Mouse (Mus musculus) ES-Bruce4 (cell line): Measurements from ENCODE around the gene Pih1d1. TPM values are rescaled to one million over a fixed set of nuclear protein-coding genes. Genes with fewer than 3 reads are reported as not detected.

ENCODE experiments used
- H3K27ac ChIP-seq: 2 replicates; pipeline ENCODE4 v1.5.1; 2012; ENCODE audit warnings: low read length, inconsistent platforms; ENCODE audit not compliant: insufficient read depth
- H3K27me3 ChIP-seq: 2 replicates; pipeline ENCODE4 v1.6.1; 2012; ENCODE audit warnings: mild to moderate bottlenecking, low read length, inconsistent platforms; ENCODE audit not compliant: control insufficient read depth, poor library complexity, insufficient read depth, severe bottlenecking
- H3K36me3 ChIP-seq: 2 replicates; pipeline ENCODE4 v1.6.1; 2012; ENCODE audit warnings: inconsistent platforms, mild to moderate bottlenecking, low read length, moderate library complexity; ENCODE audit not compliant: control insufficient read depth, poor library complexity, insufficient read depth, severe bottlenecking
- H3K4me1 ChIP-seq: one replicate; pipeline ENCODE4 v1.8.1; 2011; ENCODE audit warnings: low read length; ENCODE audit not compliant: control insufficient read depth, insufficient read depth
- H3K4me3 ChIP-seq: 2 replicates; pipeline ENCODE4 v1.5.1; 2011; ENCODE audit warnings: low read depth, mild to moderate bottlenecking, low read length
- H3K9ac ChIP-seq: 2 replicates; pipeline ENCODE4 v1.6.1; 2012; ENCODE audit warnings: low read depth, mild to moderate bottlenecking, inconsistent platforms; ENCODE audit not compliant: poor library complexity, severe bottlenecking
- H3K9me3 ChIP-seq: replicated peaks from 2 replicates; pipeline ENCODE4 v1.6.1; 2012; ENCODE audit warnings: mild to moderate bottlenecking, low read length, inconsistent platforms; ENCODE audit not compliant: control insufficient read depth, poor library complexity, insufficient read depth, severe bottlenecking
- CTCF ChIP-seq: IDR thresholded peaks from one replicate; pipeline ENCODE4 v1.8.1; 2011; ENCODE audit warnings: low read depth, low read length
- EP300 ChIP-seq: IDR thresholded peaks from 2 replicates; pipeline ENCODE4 v1.6.1; 2011; ENCODE audit warnings: low read depth, low read length; ENCODE audit not compliant: insufficient read depth
- POLR2A ChIP-seq: IDR thresholded peaks from one replicate; pipeline ENCODE4 v1.8.1; 2011; ENCODE audit warnings: low read length; ENCODE audit not compliant: insufficient read depth
- polyA plus RNA-seq: library from polyadenylated mRNA; stranded (reverse); fragments of >200 nt; gene quantifications from 2 replicates; pipeline ENCODE4 v1.2.4, GENCODE M21; 2011; ENCODE audit warnings: low read depth; ENCODE audit not compliant: missing spikeins, insufficient read depth, insufficient read length

Gene Pih1d1
- polyA plus RNA-seq, 1 experiment = 38.5 TPM

GRCm38 (mm10) chr7:45164833-45165232 lies 10.7 kb downstream of the Pih1d1 start:
- Histone ChIP-seq H3K27me3 (peaks cover 1% of the 10 kb centered on the region; the same call in 1 of the 2 replicates), H3K4me3 (no peak overlapping the region), H3K9me3 (peaks cover 4% of the 10 kb centered on the region; the same call in 1 of the 2 replicates), H3K27ac (no peak overlapping the region), H3K36me3 (no peaks in the 10 kb centered on the region), H3K4me1 (no peaks in the 10 kb centered on the region), H3K9ac (no peak overlapping the region)
- no peak for TF ChIP-seq POLR2A
- no peak for TF ChIP-seq EP300
- no peak for TF ChIP-seq CTCF

GRCm38 (mm10) chr7:45165701-45166100 lies 11.6 kb downstream of the Pih1d1 start:
- TF ChIP-seq EP300 = no peak
- no peak for TF ChIP-seq CTCF
- no peak for TF ChIP-seq POLR2A
- Histone ChIP-seq H3K36me3 (no peaks in the 10 kb centered on the region), H3K27ac (no peak overlapping the region), H3K4me1 (no peaks in the 10 kb centered on the region), H3K9me3 (peaks cover 6% of the 10 kb centered on the region; the same call in 1 of the 2 replicates), H3K4me3 (no peak overlapping the region), H3K27me3 (peaks cover 1% of the 10 kb centered on the region; the same call in 1 of the 2 replicates), H3K9ac (no peak overlapping the region)

- H3K4me3 ChIP-seq = no peak overlapping the region
- TF ChIP-seq POLR2A = no peak
- TF ChIP-seq EP300 = no peak
- no peak for TF ChIP-seq CTCF
- no peaks in the 10 kb centered on the region for H3K36me3 ChIP-seq
These were observed 12.9 kb downstream of the Pih1d1 start for GRCm38 (mm10) chr7:45166950-45167401.

GRCm38 (mm10) chr7:45167761-45168445 lies 13.8 kb downstream of the Pih1d1 start:
- TF ChIP-seq POLR2A = no peak
- TF ChIP-seq EP300 = no peak
- TF ChIP-seq CTCF = no peak
- Histone ChIP-seq H3K4me3 (no peak overlapping the region), H3K27me3 (peaks cover 1% of the 10 kb centered on the region; the same call in 1 of the 2 replicates), H3K9ac (no peak overlapping the region), H3K27ac (no peak overlapping the region), H3K36me3 (no peaks in the 10 kb centered on the region), H3K4me1 (no peaks in the 10 kb centered on the region), H3K9me3 (peaks cover 6% of the 10 kb centered on the region; the same call in 1 of the 2 replicates)

More at GRCm38 (mm10) chr7:45166950-45167401, 12.9 kb downstream of the Pih1d1 start:
- Histone ChIP-seq H3K4me1 (no peaks in the 10 kb centered on the region), H3K9me3 (peaks cover 6% of the 10 kb centered on the region; the same call in 1 of the 2 replicates), H3K27me3 (peaks cover 1% of the 10 kb centered on the region; the same call in 1 of the 2 replicates), H3K27ac (no peak overlapping the region), H3K9ac (no peak overlapping the region)

- Histone ChIP-seq H3K4me1 (no peaks in the 10 kb centered on the region), H3K9me3 (peaks cover 6% of the 10 kb centered on the region; the same call in 1 of the 2 replicates), H3K27ac (no peak overlapping the region), H3K36me3 (no peaks in the 10 kb centered on the region), H3K9ac (no peak overlapping the region), H3K4me3 (peak overlapping the region; percentile 13), H3K27me3 (peaks cover 1% of the 10 kb centered on the region; the same call in 1 of the 2 replicates)
- no peak for TF ChIP-seq EP300
- TF ChIP-seq POLR2A = no peak
- no peak for TF ChIP-seq CTCF
These were observed 14.6 kb downstream of the Pih1d1 start for GRCm38 (mm10) chr7:45168656-45169055.

GRCm38 (mm10) chr7:45169495-45169894 lies 15.4 kb downstream of the Pih1d1 start:
- H3K4me1 ChIP-seq = peaks cover 2% of the 10 kb centered on the region
- H3K9me3 ChIP-seq = peaks cover 6% of the 10 kb centered on the region; the same call in 1 of the 2 replicates
- H3K27me3 ChIP-seq = no peaks in the 10 kb centered on the region
- no peaks in the 10 kb centered on the region for H3K36me3 ChIP-seq
- TF ChIP-seq POLR2A (no peak), CTCF (no peak), EP300 (no peak)
- H3K27ac ChIP-seq = no peak overlapping the region
- no peak overlapping the region for H3K9ac ChIP-seq
- H3K4me3 ChIP-seq = no peak overlapping the region
